Mouse (Mus musculus): ENCODE data around the gene Ube2cbp. TPM values are rescaled to one million over a fixed set of nuclear protein-coding genes. Genes with fewer than 3 reads are reported as not detected.

Gene Ube2cbp
- polyA plus RNA-seq, 1 experiment from 2014 or later: 3.7 TPM

GRCm38 (mm10) chr9:86360536-86360935, 104.2 kb downstream of the Ube2cbp start:
- no peaks in the 10 kb centered on the region for H3K9me3 ChIP-seq (replicated peaks)
- no peak overlapping the region for H3K4me3 ChIP-seq (replicated peaks)
- H3K36me3 ChIP-seq: no peaks in the 10 kb centered on the region
- no peak overlapping the region for H3K9ac ChIP-seq
- DNase-seq (no peak), ATAC-seq (ENCODE audit: low read depth) (no peak)
- H3K27me3 ChIP-seq: no peaks in the 10 kb centered on the region
- 73% methylated on average over 9 of the region's 9 CpGs for WGBS (ENCODE audit: insufficient replicate concordance)
- no peaks in the 10 kb centered on the region for H3K4me1 ChIP-seq (replicated peaks)
- H3K4me2 ChIP-seq: no peak overlapping the region
- H3K27ac ChIP-seq: no peak overlapping the region

- DNase-seq: no peak
- no peak overlapping the region for H3K4me3 ChIP-seq (replicated peaks)
- no peaks in the 10 kb centered on the region for H3K4me1 ChIP-seq (replicated peaks)
- WGBS (ENCODE audit: insufficient replicate concordance): 50% methylated on average over 3 of the region's 3 CpGs
- H3K36me3 ChIP-seq: no peaks in the 10 kb centered on the region
- ATAC-seq (ENCODE audit: low read depth): no peak
- no peak overlapping the region for H3K9ac ChIP-seq
- H3K27me3 ChIP-seq: no peaks in the 10 kb centered on the region
- H3K4me2 ChIP-seq: no peak overlapping the region
- H3K27ac ChIP-seq: no peak overlapping the region
- no peaks in the 10 kb centered on the region for H3K9me3 ChIP-seq (replicated peaks)
Measured at GRCm38 (mm10) chr9:86355851-86356250, 108.9 kb downstream of the Ube2cbp start.

DNA sequence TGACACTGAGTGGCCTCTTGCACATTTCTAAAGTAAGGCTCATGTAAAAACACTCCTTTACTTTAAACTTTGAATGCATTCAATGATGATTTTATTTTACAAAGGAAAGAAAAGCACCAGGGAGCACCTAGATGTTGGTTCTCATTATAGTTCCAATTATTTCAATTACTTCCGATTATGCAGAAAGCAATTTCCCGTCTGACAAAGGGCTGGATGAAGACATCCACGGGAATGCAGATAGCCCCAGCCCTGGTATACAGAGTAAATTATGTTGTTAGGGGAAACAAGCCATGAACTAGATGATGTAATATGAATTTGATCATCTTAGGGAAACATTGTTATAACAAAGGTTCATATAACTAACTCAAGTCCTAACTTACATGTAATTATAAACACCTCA, 113.3 kb downstream of the Ube2cbp start:
- Histone ChIP-seq H3K27me3 (no peaks in the 10 kb centered on the region), H3K4me1 (replicated peaks) (no peaks in the 10 kb centered on the region), H3K36me3 (no peaks in the 10 kb centered on the region), H3K9ac (no peak overlapping the region), H3K27ac (no peak overlapping the region), H3K4me3 (replicated peaks) (no peak overlapping the region), H3K4me2 (no peak overlapping the region), H3K9me3 (replicated peaks) (no peaks in the 10 kb centered on the region)
- ATAC-seq (ENCODE audit: low read depth) (no peak), DNase-seq (no peak)
- whole genome bisulfite sequencing (ENCODE audit: insufficient replicate concordance): 63% methylated on average over 3 of the region's 3 CpGs

- Histone ChIP-seq H3K4me3 (replicated peaks) (no peak overlapping the region), H3K9ac (no peak overlapping the region), H3K36me3 (no peaks in the 10 kb centered on the region), H3K4me2 (no peak overlapping the region), H3K27me3 (no peaks in the 10 kb centered on the region), H3K4me1 (replicated peaks) (no peaks in the 10 kb centered on the region), H3K9me3 (replicated peaks) (no peaks in the 10 kb centered on the region), H3K27ac (no peak overlapping the region)
- 75% methylated on average over 2 of the region's 2 CpGs for WGBS (ENCODE audit: insufficient replicate concordance)
- ATAC-seq (ENCODE audit: low read depth): no peak
- no peak for DNase-seq
Measured at GRCm38 (mm10) chr9:86336792-86337191, 128.0 kb downstream of the Ube2cbp start.

GRCm38 (mm10) chr9:86336361-86336760, 128.4 kb downstream of the Ube2cbp start:
- DNase-seq (no peak), ATAC-seq (ENCODE audit: low read depth) (no peak)
- H3K4me3 ChIP-seq (replicated peaks): no peak overlapping the region
- H3K27me3 ChIP-seq: no peaks in the 10 kb centered on the region
- no peak overlapping the region for H3K9ac ChIP-seq
- 53% methylated on average over 3 of the region's 3 CpGs for WGBS (ENCODE audit: insufficient replicate concordance)
- H3K9me3 ChIP-seq (replicated peaks): no peaks in the 10 kb centered on the region
- H3K36me3 ChIP-seq: no peaks in the 10 kb centered on the region
- H3K4me1 ChIP-seq (replicated peaks): no peaks in the 10 kb centered on the region
- H3K27ac ChIP-seq: no peak overlapping the region
- H3K4me2 ChIP-seq: no peak overlapping the region

DNA sequence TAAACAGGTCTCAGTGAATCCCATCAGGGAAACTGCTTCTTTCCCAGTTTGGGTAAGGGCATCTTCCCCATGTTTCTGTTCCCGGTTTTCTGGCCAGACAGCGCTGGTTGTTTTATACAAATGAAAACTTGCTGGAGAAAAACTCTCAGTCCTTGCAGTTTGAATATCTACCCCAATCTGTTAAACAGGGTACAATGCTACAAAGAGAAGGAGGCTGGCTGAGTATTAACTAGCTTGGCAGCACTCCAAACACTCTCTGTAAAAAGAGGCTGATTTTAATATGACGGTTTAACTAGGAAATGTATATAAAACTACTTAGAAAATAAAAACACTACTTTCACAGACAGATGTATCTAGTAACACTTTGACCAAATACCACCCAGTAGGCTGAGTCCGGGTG, 129.2 kb downstream of the Ube2cbp start:
- Histone ChIP-seq H3K4me1 (replicated peaks) (no peaks in the 10 kb centered on the region), H3K9ac (no peak overlapping the region), H3K9me3 (replicated peaks) (no peaks in the 10 kb centered on the region), H3K36me3 (no peaks in the 10 kb centered on the region), H3K4me2 (no peak overlapping the region), H3K27me3 (no peaks in the 10 kb centered on the region), H3K4me3 (replicated peaks) (no peak overlapping the region), H3K27ac (no peak overlapping the region)
- ATAC-seq (ENCODE audit: low read depth) (no peak), DNase-seq (no peak)
- WGBS (ENCODE audit: insufficient replicate concordance): 70% methylated on average over 4 of the region's 4 CpGs

- H3K27ac ChIP-seq: no peak overlapping the region
- H3K9ac ChIP-seq: no peak overlapping the region
- H3K9me3 ChIP-seq (replicated peaks): no peaks in the 10 kb centered on the region
- no peaks in the 10 kb centered on the region for H3K4me1 ChIP-seq (replicated peaks)
- no peak overlapping the region for H3K4me2 ChIP-seq
- H3K27me3 ChIP-seq: no peaks in the 10 kb centered on the region
- no peak for ATAC-seq (ENCODE audit: low read depth)
- no peaks in the 10 kb centered on the region for H3K36me3 ChIP-seq
- H3K4me3 ChIP-seq (replicated peaks): no peak overlapping the region
- 75% methylated on average over 5 of the region's 5 CpGs for WGBS (ENCODE audit: insufficient replicate concordance)
- no peak for DNase-seq
Measured at GRCm38 (mm10) chr9:86334357-86334756, 130.4 kb downstream of the Ube2cbp start.

DNA sequence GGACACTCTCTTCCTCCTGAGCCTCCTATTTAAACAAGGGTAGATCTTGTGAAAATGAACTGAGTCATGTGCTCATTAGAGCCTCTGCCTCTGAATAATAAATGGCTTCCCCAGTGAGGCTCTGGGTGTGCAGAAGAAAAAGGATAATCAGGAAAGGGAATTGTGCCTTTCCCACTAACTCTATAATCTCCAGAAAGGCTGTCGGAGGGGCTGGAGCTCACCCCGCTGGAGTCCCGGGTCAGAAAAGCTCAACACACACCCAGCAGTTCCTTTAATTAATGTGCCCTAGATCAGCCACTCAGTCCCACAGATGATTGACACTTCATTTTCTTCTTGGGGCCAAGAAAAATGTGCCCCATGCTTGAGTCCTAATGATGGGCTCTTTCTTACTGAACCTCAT, 134.2 kb downstream of the Ube2cbp start:
- no peak overlapping the region for H3K27ac ChIP-seq
- ATAC-seq (ENCODE audit: low read depth) (no peak), DNase-seq (no peak)
- no peaks in the 10 kb centered on the region for H3K9me3 ChIP-seq (replicated peaks)
- no peak overlapping the region for H3K9ac ChIP-seq
- no peaks in the 10 kb centered on the region for H3K36me3 ChIP-seq
- H3K4me3 ChIP-seq (replicated peaks): no peak overlapping the region
- H3K4me2 ChIP-seq: no peak overlapping the region
- no peaks in the 10 kb centered on the region for H3K27me3 ChIP-seq
- no peaks in the 10 kb centered on the region for H3K4me1 ChIP-seq (replicated peaks)
- WGBS (ENCODE audit: insufficient replicate concordance): 74% methylated on average over 3 of the region's 3 CpGs

DNA sequence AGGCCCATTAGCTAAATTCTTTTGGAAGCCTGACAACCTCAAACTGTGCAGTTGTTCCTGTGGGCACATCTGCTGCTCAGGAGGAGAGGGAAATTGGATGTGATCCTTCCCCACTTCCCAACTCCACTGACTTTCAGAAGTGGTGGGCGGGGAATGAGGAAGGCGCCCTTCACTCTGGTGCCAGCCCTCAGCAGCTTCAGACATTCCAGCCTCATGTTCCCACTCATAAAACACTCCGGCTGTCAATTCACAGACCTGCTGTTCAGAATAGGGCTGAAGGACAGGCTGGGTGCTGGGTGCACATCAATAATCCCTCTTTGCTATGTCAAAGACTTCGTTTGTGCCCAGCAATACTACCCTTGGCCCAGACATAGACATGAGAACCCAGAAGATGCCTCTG, 136.5 kb downstream of the Ube2cbp start:
- no peak for ATAC-seq (ENCODE audit: low read depth)
- H3K27me3 ChIP-seq: no peaks in the 10 kb centered on the region
- WGBS (ENCODE audit: insufficient replicate concordance): 77% methylated on average over 4 of the region's 4 CpGs

GRCm38 (mm10) chr9:86327341-86327740, 137.4 kb downstream of the Ube2cbp start:
- H3K27me3 ChIP-seq: no peaks in the 10 kb centered on the region
- no peaks in the 10 kb centered on the region for H3K4me1 ChIP-seq (replicated peaks)
- no peak overlapping the region for H3K4me3 ChIP-seq (replicated peaks)
- H3K9ac ChIP-seq: no peak overlapping the region
- ATAC-seq (ENCODE audit: low read depth) (no peak), DNase-seq (no peak)
- 54% methylated on average over 3 of the region's 3 CpGs for WGBS (ENCODE audit: insufficient replicate concordance)
- H3K4me2 ChIP-seq: no peak overlapping the region
- no peaks in the 10 kb centered on the region for H3K9me3 ChIP-seq (replicated peaks)
- H3K36me3 ChIP-seq: no peaks in the 10 kb centered on the region
- no peak overlapping the region for H3K27ac ChIP-seq

More for the DNA sequence above, 136.5 kb downstream of the Ube2cbp start:
- DNase-seq: no peak
- Histone ChIP-seq H3K4me2 (no peak overlapping the region), H3K36me3 (no peaks in the 10 kb centered on the region), H3K9ac (no peak overlapping the region), H3K4me3 (replicated peaks) (no peak overlapping the region), H3K4me1 (replicated peaks) (no peaks in the 10 kb centered on the region), H3K27ac (no peak overlapping the region), H3K9me3 (replicated peaks) (no peaks in the 10 kb centered on the region)

DNA sequence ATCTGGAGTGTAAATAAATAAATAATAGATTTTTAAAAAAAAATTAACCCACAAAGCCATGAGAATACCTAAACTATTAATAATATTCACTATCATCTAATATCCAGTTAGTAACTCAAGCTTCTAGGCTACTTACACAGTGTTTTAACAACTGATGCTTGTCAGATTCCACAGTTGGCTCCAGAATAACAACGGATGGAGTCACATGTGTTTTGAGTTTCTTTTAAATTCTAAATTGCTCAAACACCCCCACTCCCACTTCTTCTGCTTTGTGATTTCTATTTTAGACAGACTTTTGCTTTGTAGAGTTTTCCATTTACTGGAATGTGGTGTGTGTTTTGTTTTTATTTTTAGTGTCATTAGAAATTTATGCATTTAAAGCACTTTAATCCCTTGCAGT, 140.0 kb downstream of the Ube2cbp start:
- H3K4me2 ChIP-seq: no peak overlapping the region
- WGBS (ENCODE audit: insufficient replicate concordance): 63% methylated on average over 1 of the region's 1 CpGs
- H3K27ac ChIP-seq: no peak overlapping the region
- ATAC-seq (ENCODE audit: low read depth): no peak
- H3K9me3 ChIP-seq (replicated peaks): no peaks in the 10 kb centered on the region
- no peak overlapping the region for H3K9ac ChIP-seq
- H3K27me3 ChIP-seq: no peaks in the 10 kb centered on the region
- H3K4me3 ChIP-seq (replicated peaks): no peak overlapping the region
- no peak for DNase-seq
- no peaks in the 10 kb centered on the region for H3K4me1 ChIP-seq (replicated peaks)
- no peaks in the 10 kb centered on the region for H3K36me3 ChIP-seq

GRCm38 (mm10) chr9:86319516-86320140, 145.1 kb downstream of the Ube2cbp start:
- no peak overlapping the region for H3K4me3 ChIP-seq (replicated peaks)
- H3K9me3 ChIP-seq (replicated peaks): no peaks in the 10 kb centered on the region
- WGBS (ENCODE audit: insufficient replicate concordance): 70% methylated on average over 6 of the region's 6 CpGs
- ATAC-seq (ENCODE audit: low read depth) (no peak), DNase-seq (no peak)
- no peak overlapping the region for H3K4me2 ChIP-seq
- no peaks in the 10 kb centered on the region for H3K27me3 ChIP-seq
- no peak overlapping the region for H3K9ac ChIP-seq
- no peaks in the 10 kb centered on the region for H3K36me3 ChIP-seq
- no peaks in the 10 kb centered on the region for H3K4me1 ChIP-seq (replicated peaks)
- H3K27ac ChIP-seq: no peak overlapping the region

All from liver, embryonic 13.5 days (tissue).